Mouse (Mus musculus) right cerebral cortex, postnatal 36 days (tissue): Measurements from ENCODE around the gene Ormdl2.

Source experiments
- DNase-seq, 2 experiments: peaks; one replicate each; pipeline ENCODE4 v3.0.0; 2022; ENCODE audit warnings: low spot score in 2 of 2, mixed read lengths in 1 of 2

Gene Ormdl2

GRCm38 (mm10) chr10:128803771-128804270, 17.6 kb downstream of the Ormdl2 start, which contains the start of gene Dnajc14:
Gene Dnajc14, plus strand, starts transcription at chr10:128804062.
- peak; percentile 59 to 70 for DNase-seq

GRCm38 (mm10) chr10:128803361-128803760, 18.1 kb downstream of the Ormdl2 start:
- no peak for DNase-seq

- DNase-seq = no peak
Measured at GRCm38 (mm10) chr10:128802956-128803355, 18.5 kb downstream of the Ormdl2 start.

GRCm38 (mm10) chr10:128801981-128802495, 19.4 kb downstream of the Ormdl2 start:
- DNase-seq = no peak

GRCm38 (mm10) chr10:128798676-128799075, 22.8 kb downstream of the Ormdl2 start:
- DNase-seq = no peak

GRCm38 (mm10) chr10:128795581-128795980, 25.9 kb downstream of the Ormdl2 start:
- DNase-seq = no peak

GRCm38 (mm10) chr10:128794391-128794790, 27.1 kb downstream of the Ormdl2 start:
- no peak for DNase-seq

GRCm38 (mm10) chr10:128793258-128793657, 28.2 kb downstream of the Ormdl2 start:
- no peak for DNase-seq

- DNase-seq = no peak
Measured at GRCm38 (mm10) chr10:128792041-128792440, 29.4 kb downstream of the Ormdl2 start.

- no peak for DNase-seq
Measured at GRCm38 (mm10) chr10:128790398-128791124, 30.9 kb downstream of the Ormdl2 start, which contains the start of gene Mmp19. Gene Mmp19, plus strand, starts transcription at chr10:128790910.

- DNase-seq = no peak
Measured at GRCm38 (mm10) chr10:128780200-128780599, 41.2 kb downstream of the Ormdl2 start.

GRCm38 (mm10) chr10:128779011-128779795, 42.2 kb downstream of the Ormdl2 start:
- no peak for DNase-seq

- DNase-seq = no peak
Measured at GRCm38 (mm10) chr10:128778441-128778840, 43.0 kb downstream of the Ormdl2 start.

- DNase-seq = no peak
Measured at GRCm38 (mm10) chr10:128773685-128774084, 47.8 kb downstream of the Ormdl2 start.

GRCm38 (mm10) chr10:128772895-128773294, 48.5 kb downstream of the Ormdl2 start:
- DNase-seq = no peak
